Mouse (Mus musculus) liver, embryonic 11.5 days (tissue): ENCODE data around the gene Twf2. TPM values are rescaled to one million over a fixed set of nuclear protein-coding genes. Genes with fewer than 3 reads are reported as not detected.

Experiments used
- ATAC-seq: fragments of 200-750 bp; cut with Nextera tagmentation; replicated peaks from 2 replicates; pipeline ENCODE4 v1.8.0; 2017; ENCODE audit warnings: moderate number of reproducible peaks, mild to moderate bottlenecking, moderate TSS enrichment, moderate library complexity; ENCODE audit not compliant: low FRiP score
- DNase-seq: peaks from one replicate; pipeline ENCODE4 v3.0.0-alpha.2; 2017; ENCODE audit warnings: low spot score
- H3K27ac ChIP-seq: fragments of 300-500 bp; sonication (generic); 2 replicates; pipeline ENCODE4 v1.5.1; 2014; ENCODE audit warnings: mild to moderate bottlenecking, low read depth, low read length, control low read depth
- H3K27me3 ChIP-seq: fragments of 300-500 bp; sonication (generic); replicated peaks from 2 replicates; pipeline ENCODE4 v1.6.1; 2014; ENCODE audit warnings: low read length, mixed read lengths; ENCODE audit not compliant: control insufficient read depth, insufficient read depth
- H3K36me3 ChIP-seq: fragments of 300-500 bp; sonication (generic); 2 replicates; pipeline ENCODE4 v1.6.1; 2014; ENCODE audit warnings: mild to moderate bottlenecking, low read length, moderate library complexity, mixed read lengths; ENCODE audit not compliant: control insufficient read depth, insufficient read depth
- H3K4me1 ChIP-seq: fragments of 300-500 bp; sonication (generic); replicated peaks from 2 replicates; pipeline ENCODE4 v1.6.1; 2014; ENCODE audit warnings: low read length, mixed read lengths; ENCODE audit not compliant: control insufficient read depth, insufficient read depth
- H3K4me2 ChIP-seq: fragments of 300-500 bp; sonication (generic); 2 replicates; pipeline ENCODE4 v1.6.1; 2014; ENCODE audit warnings: mild to moderate bottlenecking, control low read depth, moderate library complexity
- H3K4me3 ChIP-seq: fragments of 300-500 bp; sonication (generic); 2 replicates; pipeline ENCODE4 v1.5.1; 2014; ENCODE audit warnings: low read depth, low read length, control low read depth
- H3K9ac ChIP-seq: fragments of 300-500 bp; sonication (generic); 2 replicates; pipeline ENCODE4 v1.6.1; 2014; ENCODE audit warnings: low read depth, low read length, control low read depth
- H3K9me3 ChIP-seq: fragments of 300-500 bp; sonication (generic); 2 replicates; pipeline ENCODE4 v1.6.1; 2016; ENCODE audit warnings: low read length, inconsistent platforms, mixed read lengths; ENCODE audit not compliant: control insufficient read depth
- WGBS: fragments of 180-500 bp; shearing (Covaris S2); extraction: QIAGEN DNeasy Blood & Tissue Kit; methylation state at CpG from one replicate; pipeline ENCODE4 v1.1.7; 2014; 5-methylcytosine and 5-hydroxymethylcytosine counted together
- polyA plus RNA-seq: library from polyadenylated mRNA; unstranded; fragments of >200 nt; fragmentation: Nextera tagmentation; extraction: Ambion mirVana; gene quantifications from 2 replicates; pipeline ENCODE4 v1.2.1, GENCODE M21; 2014

Twf2 gene
- polyA plus RNA-seq, 1 experiment from 2014 or later, result 58.4 TPM

GRCm38 (mm10) chr9:106172527-106172926, 30.4 kb upstream of the Twf2 start:
- Histone ChIP-seq H3K4me2 (peak overlapping the region; percentile 84), H3K9me3 (no peaks in the 10 kb centered on the region), H3K27me3 (no peaks in the 10 kb centered on the region), H3K4me1 (peaks cover 31% of the 10 kb centered on the region), H3K36me3 (peaks cover 12% of the 10 kb centered on the region), H3K27ac (no peak overlapping the region), H3K9ac (peak overlapping the region; percentile 39; the same call in 1 of the 2 replicates), H3K4me3 (peak overlapping the region; percentile 85)
- WGBS, result 13% methylated on average over 3 of the region's 3 CpGs
- DNase-seq (no peak), ATAC-seq (no peak)

GRCm38 (mm10) chr9:106173363-106173762, 29.5 kb upstream of the Twf2 start:
- ATAC-seq (no peak), DNase-seq (no peak)
- Histone ChIP-seq H3K9ac (peak overlapping the region; percentile 37; the same call in 1 of the 2 replicates), H3K4me1 (peaks cover 31% of the 10 kb centered on the region), H3K36me3 (peaks cover 17% of the 10 kb centered on the region), H3K27ac (no peak overlapping the region), H3K4me2 (peak overlapping the region; percentile 84), H3K4me3 (peak overlapping the region; percentile 85), H3K27me3 (no peaks in the 10 kb centered on the region), H3K9me3 (no peaks in the 10 kb centered on the region)
- 53% methylated on average over 2 of the region's 2 CpGs for WGBS

GRCm38 (mm10) chr9:106175552-106176200, 27.2 kb upstream of the Twf2 start:
- no peaks in the 10 kb centered on the region for H3K27me3 ChIP-seq
- WGBS, result 68% methylated on average over 3 of the region's 3 CpGs
- H3K36me3 ChIP-seq, result peaks cover 24% of the 10 kb centered on the region
- no peak overlapping the region for H3K4me2 ChIP-seq
- peaks cover 25% of the 10 kb centered on the region for H3K4me1 ChIP-seq
- H3K9me3 ChIP-seq, result no peaks in the 10 kb centered on the region
- H3K27ac ChIP-seq, result no peak overlapping the region
- H3K9ac ChIP-seq, result no peak overlapping the region
- ATAC-seq (no peak), DNase-seq (no peak)
- H3K4me3 ChIP-seq, result no peak overlapping the region

- Histone ChIP-seq H3K4me2 (no peak overlapping the region), H3K9me3 (no peaks in the 10 kb centered on the region), H3K9ac (no peak overlapping the region), H3K4me1 (peaks cover 25% of the 10 kb centered on the region), H3K4me3 (no peak overlapping the region), H3K36me3 (peaks cover 33% of the 10 kb centered on the region), H3K27ac (no peak overlapping the region), H3K27me3 (no peaks in the 10 kb centered on the region)
- WGBS, result 89% methylated on average over 5 of the region's 5 CpGs
- ATAC-seq, result no peak
- DNase-seq, result no peak
Measured at GRCm38 (mm10) chr9:106176769-106177168, 26.1 kb upstream of the Twf2 start.

GRCm38 (mm10) chr9:106177799-106178198, 25.1 kb upstream of the Twf2 start:
- Histone ChIP-seq H3K4me1 (peaks cover 24% of the 10 kb centered on the region), H3K36me3 (peaks cover 36% of the 10 kb centered on the region), H3K4me2 (no peak overlapping the region), H3K27ac (no peak overlapping the region), H3K9ac (no peak overlapping the region), H3K9me3 (no peaks in the 10 kb centered on the region), H3K4me3 (no peak overlapping the region), H3K27me3 (no peaks in the 10 kb centered on the region)
- DNase-seq (no peak), ATAC-seq (no peak)
- 93% methylated on average over 6 of the region's 6 CpGs for WGBS

DNA sequence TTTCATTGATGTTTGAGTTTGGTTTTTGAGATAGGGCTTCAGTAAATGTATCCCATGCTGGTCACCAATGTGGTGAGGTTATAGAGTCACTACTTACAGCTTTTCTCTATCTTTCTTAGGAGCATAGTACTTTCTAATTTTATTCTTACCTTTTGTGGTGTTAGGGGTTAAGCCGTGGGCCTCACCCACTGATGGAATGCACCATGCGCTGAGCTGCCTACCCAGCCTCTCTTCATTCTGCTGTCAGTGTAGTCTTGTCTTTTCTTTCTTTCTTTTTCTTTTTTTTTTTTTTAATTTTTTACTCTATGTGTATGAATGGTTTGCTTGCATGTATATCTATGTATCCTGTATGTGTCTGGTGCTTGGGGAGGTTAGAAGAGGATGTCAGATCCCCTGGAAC, 23.5 kb upstream of the Twf2 start:
- WGBS, result 90% methylated on average over 2 of the region's 2 CpGs
- ATAC-seq, result no peak
- no peak overlapping the region for H3K9ac ChIP-seq
- H3K9me3 ChIP-seq, result no peaks in the 10 kb centered on the region
- no peak overlapping the region for H3K4me2 ChIP-seq
- no peaks in the 10 kb centered on the region for H3K27me3 ChIP-seq
- peaks cover 41% of the 10 kb centered on the region for H3K36me3 ChIP-seq
- no peak overlapping the region for H3K4me3 ChIP-seq
- DNase-seq, result no peak
- peaks cover 10% of the 10 kb centered on the region; the same call in 1 of the 2 replicates for H3K4me1 ChIP-seq
- no peak overlapping the region for H3K27ac ChIP-seq

DNA sequence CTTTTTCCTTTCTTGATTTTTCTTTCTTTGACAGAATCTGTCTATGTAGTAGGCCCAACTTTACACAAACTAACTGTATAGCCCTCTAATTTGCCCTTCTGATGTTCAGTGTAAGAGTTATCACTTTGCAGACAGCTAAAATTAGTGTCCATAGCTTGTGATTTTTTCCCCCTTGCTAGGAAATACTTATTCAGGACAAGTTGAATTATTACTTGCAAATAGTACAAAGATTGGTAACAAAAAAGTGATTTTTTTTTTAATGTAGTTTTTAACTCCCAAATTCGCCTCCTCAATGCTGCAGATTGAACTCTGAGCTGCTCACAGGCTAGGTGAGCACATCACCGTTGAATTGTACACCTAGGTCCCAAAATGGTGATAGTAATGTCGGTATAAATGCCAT, 22.9 kb upstream of the Twf2 start:
- WGBS, result 93% methylated on average over 3 of the region's 3 CpGs
- Histone ChIP-seq H3K9me3 (no peaks in the 10 kb centered on the region), H3K9ac (no peak overlapping the region), H3K4me2 (no peak overlapping the region), H3K27me3 (no peaks in the 10 kb centered on the region), H3K27ac (no peak overlapping the region), H3K4me1 (peaks cover 5% of the 10 kb centered on the region; the same call in 1 of the 2 replicates), H3K36me3 (peaks cover 45% of the 10 kb centered on the region), H3K4me3 (no peak overlapping the region)
- ATAC-seq, result no peak
- no peak for DNase-seq

- no peaks in the 10 kb centered on the region for H3K27me3 ChIP-seq
- H3K4me2 ChIP-seq, result no peak overlapping the region
- H3K9ac ChIP-seq, result no peak overlapping the region
- H3K4me1 ChIP-seq, result no peaks in the 10 kb centered on the region
- no peak for ATAC-seq
- peaks cover 58% of the 10 kb centered on the region for H3K36me3 ChIP-seq
- no peak overlapping the region for H3K27ac ChIP-seq
- H3K9me3 ChIP-seq, result no peaks in the 10 kb centered on the region
- WGBS, result 88% methylated on average over 4 of the region's 4 CpGs
- DNase-seq, result no peak
- no peak overlapping the region for H3K4me3 ChIP-seq
Measured at GRCm38 (mm10) chr9:106182146-106182545, 20.8 kb upstream of the Twf2 start.

- Histone ChIP-seq H3K4me1 (no peaks in the 10 kb centered on the region), H3K4me3 (no peak overlapping the region), H3K4me2 (no peak overlapping the region), H3K36me3 (peaks cover 61% of the 10 kb centered on the region), H3K27ac (no peak overlapping the region), H3K27me3 (no peaks in the 10 kb centered on the region), H3K9ac (no peak overlapping the region), H3K9me3 (no peaks in the 10 kb centered on the region)
- DNase-seq (no peak), ATAC-seq (no peak)
- whole genome bisulfite sequencing, result 92% methylated on average over 5 of the region's 5 CpGs
Measured at GRCm38 (mm10) chr9:106183996-106184395, 18.9 kb upstream of the Twf2 start.
